Mouse (Mus musculus) right cerebral cortex, postnatal 4 days (tissue): Measurements from ENCODE around the gene Hvcn1.
"Not testable (repeated sequence)": the region's sequence is repeated elsewhere in the genome, so short reads cannot be mapped to it uniquely, and the experiment has no call there.

ENCODE experiments used
- DNase-seq: peaks from one replicate; pipeline ENCODE4 v3.0.0-alpha.2; 2022

The Hvcn1 gene

GRCm38 (mm10) chr5:122208909-122209308, 2.3 kb downstream of the Hvcn1 start:
- DNase-seq = no peak

- no peak for DNase-seq
Observed at GRCm38 (mm10) chr5:122209591-122210368, 3.2 kb downstream of the Hvcn1 start.

- no peak for DNase-seq
Observed at GRCm38 (mm10) chr5:122210890-122211289, 4.3 kb downstream of the Hvcn1 start.

- DNase-seq = no peak
Observed at GRCm38 (mm10) chr5:122212125-122212524, 5.5 kb downstream of the Hvcn1 start.

GRCm38 (mm10) chr5:122212820-122213219, 6.2 kb downstream of the Hvcn1 start:
- not testable (repeated sequence) for DNase-seq

- DNase-seq = no peak
Observed at GRCm38 (mm10) chr5:122213861-122214260, 7.3 kb downstream of the Hvcn1 start.

GRCm38 (mm10) chr5:122217636-122218035, 11.0 kb downstream of the Hvcn1 start:
- DNase-seq = no peak

GRCm38 (mm10) chr5:122218109-122218905, 11.7 kb downstream of the Hvcn1 start:
- no peak for DNase-seq

- no peak for DNase-seq
Observed at GRCm38 (mm10) chr5:122218928-122219327, 12.3 kb downstream of the Hvcn1 start.

GRCm38 (mm10) chr5:122219655-122220629, 13.3 kb downstream of the Hvcn1 start:
- no peak for DNase-seq

GRCm38 (mm10) chr5:122221085-122221484, 14.5 kb downstream of the Hvcn1 start:
- DNase-seq = no peak

GRCm38 (mm10) chr5:122224291-122224690, 17.7 kb downstream of the Hvcn1 start:
- DNase-seq = no peak

GRCm38 (mm10) chr5:122228271-122228765, 21.7 kb downstream of the Hvcn1 start:
- no peak for DNase-seq

GRCm38 (mm10) chr5:122228772-122229171, 22.2 kb downstream of the Hvcn1 start:
- no peak for DNase-seq

- DNase-seq = no peak
Observed at GRCm38 (mm10) chr5:122230816-122231215, 24.2 kb downstream of the Hvcn1 start.

GRCm38 (mm10) chr5:122231431-122231830, 24.8 kb downstream of the Hvcn1 start:
- no peak for DNase-seq

GRCm38 (mm10) chr5:122232004-122232403, 25.4 kb downstream of the Hvcn1 start:
- no peak for DNase-seq

GRCm38 (mm10) chr5:122233077-122233581, 26.5 kb downstream of the Hvcn1 start:
- no peak for DNase-seq

- DNase-seq = no peak
Observed at GRCm38 (mm10) chr5:122233695-122234094, 27.1 kb downstream of the Hvcn1 start.

- no peak for DNase-seq
Observed at GRCm38 (mm10) chr5:122234319-122235195, 28.0 kb downstream of the Hvcn1 start.

GRCm38 (mm10) chr5:122235196-122235836, 28.7 kb downstream of the Hvcn1 start:
- no peak for DNase-seq
